In genomic region chr19:36687044-36687443, GRCm38 (mm10) we compare ENCODE assay signal across 15 mouse cellular contexts. TPM values are rescaled to one million over a fixed set of nuclear protein-coding genes. Genes with fewer than 3 reads are reported as not detected.
DNase-seq lines count a peak whose midpoint lies in the region; ATAC-seq and TF ChIP-seq lines count a peak whose summit lies in the region.
"Had no signal": no experiment of that assay in that cellular context is flagged by ENCODE, and none has a peak within 500 bp of the region (broad histone marks: within the 10 kb centered on the region; RNA-seq: fewer than 3 reads in every experiment).

No protein-coding gene starts in this region.

- no peak for ATAC-seq in kidney, embryonic 15.5 days (replicated peaks; ENCODE audit: low FRiP score)
- no peak for ATAC-seq in intestine, embryonic 16.5 days
- ATAC-seq: liver, embryonic 12.5 days had no signal

- no peak overlapping the region for H3K4me2 ChIP-seq in kidney, embryonic 15.5 days
- no peak overlapping the region for H3K4me2 ChIP-seq in intestine, embryonic 16.5 days (ENCODE audit: low read depth, low read length)
- H3K4me2 ChIP-seq: hindbrain, embryonic 12.5 days; liver, embryonic 12.5 days had no signal

- H3K36me3 ChIP-seq in heart, adult 2 months (ENCODE audit: control insufficient read depth, insufficient read depth, low read length): peaks cover 11% of the 10 kb centered on the region; the same call in 1 of the 2 replicates
- H3K36me3 ChIP-seq in kidney, embryonic 15.5 days: no peaks in the 10 kb centered on the region
- no peaks in the 10 kb centered on the region for H3K36me3 ChIP-seq in intestine, embryonic 16.5 days (ENCODE audit: control insufficient read depth, insufficient read depth, low read length)
- H3K36me3 ChIP-seq: hindbrain, embryonic 12.5 days; liver, embryonic 12.5 days had no signal

- peaks cover 20% of the 10 kb centered on the region for H3K4me1 ChIP-seq in heart, adult 2 months (ENCODE audit: control insufficient read depth, insufficient read depth, low read length)
- H3K4me1 ChIP-seq in kidney, embryonic 15.5 days: peaks cover 36% of the 10 kb centered on the region
- H3K4me1 ChIP-seq in intestine, embryonic 16.5 days (ENCODE audit: control insufficient read depth, insufficient read depth, low read length): peaks cover 24% of the 10 kb centered on the region
- H3K4me1 ChIP-seq: liver, embryonic 12.5 days; megakaryocyte, embryonic 14.5 days had no signal

- DNase-seq in heart, adult 2 months: no peak
- no peak for DNase-seq in heart, postnatal 10 days
- DNase-seq in kidney, postnatal 4 days: no peak
- peak; percentile 32 for DNase-seq in NIH3T3 (ENCODE audit: low read depth)
- no peak for DNase-seq in natural killer cell, adult 2 months (ENCODE audit: low spot score in 2 of 2)
- DNase-seq in cerebellum, postnatal 4 days (ENCODE audit: low spot score in 2 of 2): no peak
- DNase-seq: adrenal gland, postnatal 14 days; B cell, adult 2 months; cerebellum, postnatal 36 days had no signal

- no peaks in the 10 kb centered on the region for H3K9me3 ChIP-seq in kidney, embryonic 15.5 days (replicated peaks)
- no peaks in the 10 kb centered on the region for H3K9me3 ChIP-seq in intestine, embryonic 16.5 days (ENCODE audit: control insufficient read depth, low read length)
- H3K9me3 ChIP-seq: hindbrain, embryonic 12.5 days; liver, embryonic 12.5 days had no signal

- intact Hi-C loops in heart, adult 2 months (cut with DNase I): no loop called here
- intact Hi-C loops in heart, postnatal 10 days (cut with DNase I): no loop called here

- no peak for TF ChIP-seq POLR2A in heart, adult 2 months (IDR thresholded peaks at IDR 0.05; ENCODE audit: insufficient read depth, low read depth, low read length)

- H3K9ac ChIP-seq in heart, adult 2 months (ENCODE audit: low read depth, low read length): no peak overlapping the region
- no peak overlapping the region for H3K9ac ChIP-seq in kidney, embryonic 15.5 days
- no peak overlapping the region; the same call in 1 of the 2 replicates for H3K9ac ChIP-seq in intestine, embryonic 16.5 days (ENCODE audit: low read depth, low read length)
- H3K9ac ChIP-seq: hindbrain, embryonic 12.5 days; liver, embryonic 12.5 days had no signal

- no peak overlapping the region for H3K4me3 ChIP-seq in heart, adult 2 months
- no peak overlapping the region for H3K4me3 ChIP-seq in kidney, embryonic 15.5 days (replicated peaks)
- no peak overlapping the region for H3K4me3 ChIP-seq in intestine, embryonic 16.5 days (ENCODE audit: low read length)
- H3K4me3 ChIP-seq: erythroblast, embryonic 14.5 days; hindbrain, embryonic 12.5 days; liver, embryonic 12.5 days; megakaryocyte, embryonic 14.5 days had no signal

- no peaks in the 10 kb centered on the region for H3K27me3 ChIP-seq in heart, adult 2 months (ENCODE audit: control insufficient read depth, insufficient read depth, low read length)
- H3K27me3 ChIP-seq in kidney, embryonic 15.5 days: no peaks in the 10 kb centered on the region
- no peaks in the 10 kb centered on the region for H3K27me3 ChIP-seq in intestine, embryonic 16.5 days (replicated peaks; ENCODE audit: control insufficient read depth, insufficient read depth, low read length)
- H3K27me3 ChIP-seq: hindbrain, embryonic 12.5 days; liver, embryonic 12.5 days had no signal

- WGBS in heart, adult 2 months: 75% methylated on average over 9 of the region's 9 CpGs
- WGBS in kidney, embryonic 15.5 days: 58% methylated on average over 9 of the region's 9 CpGs
- 80% methylated on average over 9 of the region's 9 CpGs for WGBS in intestine, embryonic 16.5 days

- no peak for TF ChIP-seq EP300 in heart, adult 2 months (IDR thresholded peaks at IDR 0.05; ENCODE audit: insufficient read depth, low read depth, low read length)

- no peaks in the 10 kb centered on the region for H3K79me2 ChIP-seq in heart, adult 2 months (replicated peaks; ENCODE audit: control insufficient read depth, insufficient read depth, low read length)

- peak overlapping the region; percentile 81 for H3K27ac ChIP-seq in heart, adult 2 months
- peak overlapping the region; percentile 97; the same call in 1 of the 2 replicates for H3K27ac ChIP-seq in kidney, embryonic 15.5 days
- H3K27ac ChIP-seq in intestine, embryonic 16.5 days (ENCODE audit: low read length): peak overlapping the region; percentile 88
- H3K27ac ChIP-seq: hindbrain, embryonic 12.5 days; liver, embryonic 12.5 days had no signal

- no peak for TF ChIP-seq CTCF in heart, adult 2 months (IDR thresholded peaks at IDR 0.05)

RNA-seq across cellular contexts. Expression of gene Ppp1r3c, which starts 49.4 kb away (rescaled TPM):
- 100 to 1,000 TPM in 1 of 2 experiments, 10 to 100 TPM in 1; 90.4 to 152 TPM for total RNA-seq in heart, adult 2 months (2021)
- polyA plus RNA-seq in heart, adult 2 months (2012; rRNA removed): 49.7 and 99.7 TPM in 2 replicates
- total RNA-seq in heart, postnatal 10 days (2021): 10 to 100 TPM; 72.2 to 86.1 TPM
- polyA plus RNA-seq in kidney, embryonic 15.5 days (2015; fragmentation: Nextera tagmentation; extraction: Ambion mirVana): 17.4 and 17.5 TPM in 2 replicates
- 10.3 and 10.5 TPM in 2 replicates for polyA plus RNA-seq in intestine, embryonic 16.5 days (2015; fragmentation: Nextera tagmentation; extraction: Ambion mirVana)
- polyA plus RNA-seq: erythroblast, embryonic 14.5 days had no signal
